Mouse (Mus musculus) adrenal gland, postnatal 14 days (tissue): ENCODE results near the gene Hhipl1. TPM values are rescaled to one million over a fixed set of nuclear protein-coding genes. Genes with fewer than 3 reads are reported as not detected.

ENCODE experiments used
- DNase-seq: peaks from one replicate; pipeline ENCODE4 v3.0.0; 2021; ENCODE audit warnings: mixed read lengths
- long read RNA-seq, 2 experiments: library from polyadenylated mRNA; stranded (forward); transcript quantifications; one replicate each; pipeline ENCODE4 v2.0.0; 2021
- total RNA-seq: library from RNA; stranded (reverse); gene quantifications from 2 replicates; pipeline ENCODE4 v1.2.3, GENCODE M21; 2021

Hhipl1 gene
- total RNA-seq: 0.67 and 0.79 TPM in 2 replicates
- long read RNA-seq, experiment 1, partial matches to known transcripts: 0 of 1 reads
- long read RNA-seq, experiment 1, other reads (novel, unspliced or antisense): 1 of 1 reads
- long read RNA-seq, experiment 2: 0 reads

DNA sequence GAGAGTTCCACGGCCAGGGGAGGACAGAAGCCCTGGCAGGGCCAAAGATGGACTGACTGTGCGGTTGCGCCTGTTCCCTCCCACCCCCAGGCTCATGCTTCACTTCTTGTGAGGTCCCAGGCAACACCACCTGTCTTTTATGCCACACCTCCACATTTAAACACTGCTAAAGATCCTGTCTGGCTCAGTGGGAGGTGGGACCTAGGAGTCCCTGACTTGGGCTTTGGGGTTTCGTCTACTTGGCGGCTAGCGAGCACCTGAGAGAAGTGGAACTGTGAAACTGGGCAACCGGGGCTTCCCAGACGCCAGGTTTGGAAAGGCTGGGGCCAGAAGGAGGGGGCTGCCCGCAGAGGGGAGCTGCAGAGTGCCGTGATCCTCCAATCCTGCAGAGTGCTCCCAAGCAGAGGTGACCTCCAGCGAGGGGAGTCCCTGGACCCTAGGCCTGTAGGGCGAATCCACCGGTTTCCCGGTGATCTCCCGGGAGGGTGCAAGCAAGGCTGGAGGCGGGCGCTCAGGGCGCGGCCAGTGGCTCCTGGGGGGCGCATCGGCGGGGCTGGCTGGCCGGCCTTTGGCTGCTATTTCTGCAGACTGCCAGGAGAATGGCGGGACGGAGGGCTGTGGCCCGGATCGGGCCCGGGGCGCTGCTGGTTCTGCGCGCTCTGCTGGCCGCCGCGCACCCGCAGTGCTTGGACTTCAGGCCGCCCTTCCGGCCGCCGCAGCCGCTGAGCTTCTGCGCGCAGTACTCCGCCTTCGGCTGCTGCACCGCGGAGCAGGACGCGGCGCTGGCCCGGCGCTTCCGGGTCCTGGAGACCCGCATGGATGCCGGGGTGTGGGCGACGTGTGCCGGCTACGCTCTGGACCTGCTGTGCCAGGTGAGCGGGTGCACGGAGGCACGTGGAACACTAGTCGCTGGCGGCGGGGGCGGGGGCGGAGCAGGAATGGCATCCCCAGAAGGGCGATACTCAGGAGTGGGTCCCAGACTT is at the start of gene Hhipl1:
Hhipl1 (plus strand) TSS at position 459 of the 983 bp plus-strand sequence.
- peak; percentile 69 for DNase-seq

DNA sequence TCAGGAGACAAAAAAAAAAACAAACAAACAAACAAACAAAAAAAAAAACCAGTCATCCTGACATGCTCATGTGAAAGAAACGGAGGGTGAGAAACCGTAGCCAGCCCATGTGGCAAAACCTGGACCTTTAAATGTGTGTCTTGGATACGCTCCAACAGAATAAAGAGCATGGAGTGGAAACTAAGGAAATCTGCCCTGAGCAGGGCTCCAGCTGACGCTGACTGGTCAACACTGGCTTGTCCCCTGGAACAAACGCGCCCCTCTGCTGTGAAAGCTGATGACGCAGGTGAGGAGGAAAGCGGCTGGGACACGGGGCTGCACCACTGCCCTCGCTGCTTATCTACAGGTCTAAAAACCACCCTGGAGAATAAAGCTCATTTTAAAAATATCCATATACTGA is 49.3 kb upstream of the Hhipl1 start:
- no peak for DNase-seq

DNA sequence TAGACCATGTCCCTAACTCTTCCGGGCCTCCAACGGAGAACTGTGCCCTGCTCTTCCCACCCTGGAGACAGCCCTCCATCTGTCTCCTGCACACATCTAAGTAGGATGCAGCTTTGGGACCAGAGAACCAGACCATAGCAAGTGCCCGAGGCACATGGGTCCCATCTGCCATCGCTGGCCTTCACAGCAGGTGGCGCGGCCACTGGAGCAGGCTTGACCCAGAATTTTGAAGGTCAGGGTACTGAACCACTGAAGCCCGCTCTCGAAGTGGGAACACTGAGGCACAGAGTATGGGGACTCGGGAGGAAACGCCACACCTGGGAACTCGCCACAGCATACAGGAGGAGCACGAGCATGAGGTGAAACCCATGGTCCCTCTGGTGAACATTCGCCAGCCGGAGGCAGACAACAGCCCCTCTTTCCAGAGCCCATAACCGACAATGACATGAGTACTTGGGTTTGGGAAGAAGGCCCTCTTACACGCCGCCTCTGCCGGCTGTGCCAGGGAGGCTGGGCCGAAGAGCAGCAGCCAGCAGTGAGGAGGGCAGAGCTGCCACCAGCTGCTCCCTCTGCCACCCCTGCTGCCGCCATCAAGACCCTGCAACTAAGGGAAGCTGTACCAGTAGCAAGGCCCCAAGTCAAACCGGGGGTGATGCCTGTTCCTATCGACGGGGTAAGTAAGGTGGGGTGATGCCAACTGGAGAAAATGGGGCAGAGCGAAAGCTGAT is 46.6 kb upstream of the Hhipl1 start:
- no peak for DNase-seq

- no peak for DNase-seq
Measured at GRCm38 (mm10) chr12:108260950-108261349, 45.1 kb upstream of the Hhipl1 start.

- DNase-seq: no peak
Measured at GRCm38 (mm10) chr12:108264918-108265317, 41.2 kb upstream of the Hhipl1 start.

DNA sequence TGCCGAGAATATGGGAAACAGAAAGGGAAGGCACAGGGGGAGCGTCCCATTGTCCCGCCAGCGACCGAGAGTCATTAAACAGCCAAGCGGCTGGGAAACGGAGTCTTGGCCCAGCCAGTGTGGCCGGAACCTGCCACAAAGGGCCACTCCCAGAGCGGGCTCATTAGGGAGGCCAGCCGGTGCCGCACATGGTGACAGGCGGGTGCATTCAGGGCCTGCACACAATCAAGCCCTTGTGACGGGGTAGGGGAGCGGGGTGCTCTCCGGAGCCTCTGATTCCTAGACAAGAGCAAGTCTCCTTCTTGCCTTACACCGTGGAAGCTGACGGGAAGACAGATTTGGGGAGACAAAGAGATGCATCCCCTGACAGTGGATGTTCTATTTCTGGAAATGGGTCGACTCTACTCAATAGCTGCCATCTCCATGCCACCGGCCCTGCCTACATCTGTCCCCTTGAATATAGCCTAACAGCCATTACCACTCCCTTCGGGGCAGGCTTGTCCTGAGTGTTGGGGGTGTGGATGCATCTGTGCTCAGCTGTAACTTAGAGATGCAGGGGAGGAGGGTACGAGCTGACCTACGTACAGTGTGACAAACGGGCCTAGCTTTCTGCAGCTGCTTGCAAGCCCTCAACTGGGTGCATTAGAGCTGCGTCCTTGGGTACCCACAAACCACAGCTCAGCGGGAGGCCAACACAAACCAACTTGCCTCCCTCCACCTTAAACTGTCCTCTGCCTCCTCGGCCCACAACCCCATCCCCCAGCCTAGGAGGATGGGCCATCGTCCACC is 40.0 kb upstream of the Hhipl1 start:
- DNase-seq: peak; percentile 52

DNA sequence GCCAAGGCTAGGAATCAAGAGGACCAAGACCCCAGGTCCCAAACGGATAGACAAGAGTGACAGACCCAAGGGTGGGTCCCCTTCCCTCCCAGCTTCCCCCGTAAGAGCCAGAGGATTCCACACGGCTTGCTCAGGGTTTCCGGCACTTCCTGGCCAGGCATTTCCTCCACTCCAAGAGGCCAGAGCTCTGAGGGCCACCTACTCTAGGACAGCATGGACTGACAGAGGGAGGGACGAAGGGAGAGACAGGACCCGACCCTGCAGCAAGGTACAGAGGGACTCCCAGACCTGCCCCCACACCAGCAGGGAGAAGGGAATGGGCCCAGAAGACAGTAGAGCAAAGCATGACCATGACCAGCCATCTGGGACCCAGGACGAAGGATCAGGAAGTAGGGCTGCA is 38.4 kb upstream of the Hhipl1 start:
- DNase-seq: no peak

GRCm38 (mm10) chr12:108268970-108269369 is 37.1 kb upstream of the Hhipl1 start:
- DNase-seq: no peak

GRCm38 (mm10) chr12:108269699-108270098 is 36.4 kb upstream of the Hhipl1 start:
- DNase-seq: no peak

GRCm38 (mm10) chr12:108270240-108270919 is 35.7 kb upstream of the Hhipl1 start:
- DNase-seq: peak; percentile 73

- DNase-seq: no peak
Measured at GRCm38 (mm10) chr12:108271351-108272142, 34.5 kb upstream of the Hhipl1 start.

DNA sequence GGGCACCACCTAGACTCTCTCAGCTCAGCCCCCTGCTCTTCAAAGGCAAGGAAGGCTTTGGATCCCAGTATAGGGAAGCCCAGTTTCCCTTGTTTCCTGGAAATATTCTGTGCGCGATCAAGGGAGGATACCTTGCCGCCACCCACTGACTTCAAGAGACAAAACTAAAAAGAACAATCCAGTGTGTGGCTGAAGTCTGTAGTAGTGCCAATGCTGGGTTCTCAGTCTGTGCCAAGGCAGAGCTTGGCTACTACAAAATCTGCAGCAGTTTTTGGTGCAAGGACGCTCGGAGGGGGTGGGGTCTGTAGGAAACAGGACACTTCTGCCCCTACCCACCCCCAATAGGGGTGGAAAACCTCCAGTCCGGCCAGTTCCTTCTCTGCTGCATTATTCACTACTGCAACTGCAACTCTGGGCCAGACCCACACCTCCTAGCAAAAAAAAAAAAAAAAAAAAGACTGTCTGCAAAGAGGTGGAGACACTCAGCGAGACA is 33.9 kb upstream of the Hhipl1 start:
- no peak for DNase-seq

- peak; percentile 53 for DNase-seq
Measured at GRCm38 (mm10) chr12:108273466-108274312, 32.4 kb upstream of the Hhipl1 start.

DNA sequence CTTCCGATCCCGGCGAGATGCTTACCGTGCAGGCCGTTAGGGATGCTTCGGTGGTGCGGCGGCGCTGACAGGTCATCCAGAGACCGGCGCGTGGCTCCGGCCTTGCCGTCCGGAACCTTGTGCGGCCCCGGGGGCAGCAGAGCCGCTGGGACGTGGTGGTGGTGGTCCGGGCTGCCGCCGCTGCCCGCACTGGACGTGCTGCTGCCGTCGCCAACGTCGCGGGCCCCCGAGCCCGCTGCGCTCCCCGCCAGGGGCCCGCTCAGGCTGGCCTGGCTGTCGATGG is 31.8 kb upstream of the Hhipl1 start:
- DNase-seq: no peak

DNA sequence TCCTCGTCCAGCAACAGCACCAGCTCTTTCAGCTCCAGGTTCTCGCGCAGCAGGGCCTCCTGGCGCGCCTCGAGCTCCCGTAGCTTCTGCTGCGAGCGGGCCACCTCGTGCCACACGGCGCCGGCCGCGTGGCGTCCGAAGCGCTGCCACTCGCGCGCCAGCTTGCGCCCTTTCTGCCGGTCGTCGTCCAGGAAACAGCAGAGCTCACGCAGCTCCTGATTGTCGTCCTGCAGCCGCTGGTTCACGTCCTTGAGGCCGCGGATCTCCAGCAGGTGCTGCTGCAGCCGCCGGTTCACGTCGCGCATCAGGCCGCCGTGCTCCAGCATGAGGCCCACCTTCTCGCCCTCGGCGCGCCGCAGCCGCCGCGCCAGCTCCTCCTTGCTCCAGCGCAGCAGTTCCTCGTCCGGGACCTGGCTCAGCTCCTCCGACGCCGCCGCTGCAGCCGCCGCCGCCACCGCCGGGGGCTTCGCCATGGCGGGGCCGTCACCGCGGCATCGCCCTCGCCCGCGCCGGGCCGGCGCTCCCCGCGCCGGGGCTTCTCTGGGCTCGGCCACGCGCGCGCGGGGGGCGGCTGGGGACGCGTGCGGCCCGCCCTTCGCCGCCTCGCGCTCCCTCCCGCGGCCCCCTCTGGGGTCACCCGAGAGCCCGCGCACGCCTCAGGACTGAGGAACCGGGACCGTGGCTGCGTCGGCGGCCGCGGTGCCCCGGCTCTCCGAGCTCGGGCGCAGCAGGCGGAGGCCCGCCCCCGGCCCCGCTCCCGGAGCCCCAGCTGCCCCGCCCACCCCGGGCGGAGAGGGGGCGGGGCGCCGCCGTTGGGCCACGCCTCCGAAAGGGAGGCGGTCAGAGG is 31.2 kb upstream of the Hhipl1 start, which contains the start of gene Ccdc85c:
Ccdc85c (minus strand) TSS at position 765 of the 847 bp plus-strand sequence.
- peak; percentile 66 for DNase-seq

- peak; percentile 99 for DNase-seq
Measured at GRCm38 (mm10) chr12:108275508-108275890, 30.6 kb upstream of the Hhipl1 start.

- DNase-seq: peak; percentile 64
Measured at GRCm38 (mm10) chr12:108275920-108276822, 29.9 kb upstream of the Hhipl1 start.
